Mouse (Mus musculus) cortical plate, adult 2 months (tissue): ENCODE results near the gene Mroh3. TPM values are rescaled to one million over a fixed set of nuclear protein-coding genes. Genes with fewer than 3 reads are reported as not detected.
A peak's percentile ranks its signal among the peaks of the same experiment; 100 is the strongest.

Experiments used
- H3K27ac ChIP-seq: fragments of 200-500 bp; 2 replicates; pipeline ENCODE4 v1.5.1; 2012; ENCODE audit warnings: low read length, control low read depth, inconsistent platforms; ENCODE audit not compliant: insufficient read depth
- H3K4me1 ChIP-seq: fragments of 200-500 bp; 2 replicates; pipeline ENCODE4 v1.6.1; 2011; ENCODE audit warnings: low read length; ENCODE audit not compliant: control insufficient read depth, insufficient read depth
- H3K4me3 ChIP-seq: fragments of 200-500 bp; 2 replicates; pipeline ENCODE4 v1.5.1; 2011; ENCODE audit warnings: mild to moderate bottlenecking, low read length, control low read depth; ENCODE audit not compliant: insufficient read depth
- CTCF ChIP-seq: fragments of 200-500 bp; IDR thresholded peaks from 2 replicates; pipeline ENCODE4 v1.5.1; 2011; ENCODE audit warnings: mild to moderate bottlenecking, control low read depth, low read length; ENCODE audit not compliant: insufficient read depth; ENCODE audit errors: extremely low read depth
- POLR2A ChIP-seq: fragments of 200-500 bp; IDR thresholded peaks from 2 replicates; pipeline ENCODE4 v1.6.1; 2011; ENCODE audit warnings: mild to moderate bottlenecking, low read length, control low read depth; ENCODE audit not compliant: insufficient read depth; ENCODE audit errors: extremely low read depth
- polyA plus RNA-seq: library from polyadenylated mRNA; depleted of rRNA; stranded (reverse); fragments of >200 nt; gene quantifications from 2 replicates; pipeline ENCODE4 v1.2.3, GENCODE M21; 2012

Mroh3 gene
- polyA plus RNA-seq, 1 experiment, result 1.6 TPM

DNA sequence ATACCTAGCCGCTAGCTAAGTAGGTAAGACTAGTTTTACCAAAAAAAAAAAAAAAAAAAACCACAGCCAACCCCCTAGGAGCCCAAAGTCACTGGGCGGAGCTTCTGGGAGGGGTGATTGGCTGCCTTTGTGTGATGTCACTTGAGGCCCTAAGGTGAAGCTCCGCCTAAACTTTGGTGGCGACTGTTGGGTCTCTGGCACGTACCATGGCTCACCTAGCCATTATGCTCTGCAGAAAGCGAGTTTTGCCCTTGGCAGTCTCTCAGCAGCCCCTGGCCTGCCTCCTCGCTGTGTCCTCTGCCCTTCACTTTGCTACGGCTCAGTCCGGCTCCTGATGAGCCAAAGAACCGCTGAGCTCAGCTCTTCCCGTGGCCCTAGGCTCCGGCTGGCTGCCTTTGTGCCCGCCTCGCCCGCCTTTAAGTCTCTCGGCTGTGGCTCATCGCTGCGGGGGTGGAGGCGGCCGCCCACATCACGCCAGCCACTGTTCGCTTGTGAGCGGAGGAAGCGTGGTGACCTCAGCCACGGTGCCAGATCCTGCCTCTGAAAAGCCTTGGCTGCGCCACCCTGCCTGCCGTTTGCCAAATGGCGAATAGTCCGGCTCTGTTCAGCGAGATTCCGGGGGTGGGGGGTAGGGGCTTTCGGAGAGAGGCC lies 72.5 kb downstream of the Mroh3 start:
- peak overlapping the region; percentile 45 for H3K4me3 ChIP-seq
- peak; percentile 58; the same call in 1 of the 2 replicates for TF ChIP-seq POLR2A
- no peak for TF ChIP-seq CTCF
- peak overlapping the region; percentile 98 for H3K27ac ChIP-seq
- H3K4me1 ChIP-seq, result peaks cover 37% of the 10 kb centered on the region

DNA sequence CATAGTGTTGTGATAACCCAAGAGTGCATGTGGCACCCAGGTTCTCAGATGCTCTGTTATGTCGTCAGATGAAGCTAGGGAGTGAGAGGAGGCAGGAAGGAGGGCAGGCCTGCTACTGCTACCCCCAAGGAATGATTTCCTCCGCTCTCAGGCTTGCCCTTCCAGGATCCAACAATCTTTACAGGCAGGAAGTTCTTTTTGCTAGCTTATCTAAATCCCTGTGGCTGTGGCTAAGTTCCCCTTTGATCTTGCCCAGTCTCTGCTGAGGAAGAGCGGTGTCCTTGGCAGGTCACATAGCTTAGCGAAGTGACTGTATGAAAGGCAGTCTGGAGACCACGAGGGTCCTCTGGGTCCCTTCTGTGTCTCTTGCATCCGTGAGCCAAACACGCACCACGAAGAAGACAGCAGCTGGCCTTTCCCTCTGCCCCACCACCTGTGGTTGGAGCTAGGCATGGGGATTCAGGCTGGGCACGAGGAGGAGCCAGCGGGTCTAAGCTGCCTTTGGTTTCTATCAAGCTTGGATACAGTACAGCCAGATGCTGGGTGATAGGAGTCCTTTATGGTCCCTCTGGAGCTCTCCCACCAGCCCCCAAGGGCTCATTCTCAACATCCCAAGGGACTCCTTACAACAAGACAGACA lies 74.3 kb downstream of the Mroh3 start:
- H3K4me1 ChIP-seq, result peaks cover 31% of the 10 kb centered on the region
- 0 out of 2 replicates have a peak overlapping the region, but pooled peaks have one; percentile 30 for H3K27ac ChIP-seq
- H3K4me3 ChIP-seq, result no peak overlapping the region
- TF ChIP-seq POLR2A, result no peak
- TF ChIP-seq CTCF, result no peak

DNA sequence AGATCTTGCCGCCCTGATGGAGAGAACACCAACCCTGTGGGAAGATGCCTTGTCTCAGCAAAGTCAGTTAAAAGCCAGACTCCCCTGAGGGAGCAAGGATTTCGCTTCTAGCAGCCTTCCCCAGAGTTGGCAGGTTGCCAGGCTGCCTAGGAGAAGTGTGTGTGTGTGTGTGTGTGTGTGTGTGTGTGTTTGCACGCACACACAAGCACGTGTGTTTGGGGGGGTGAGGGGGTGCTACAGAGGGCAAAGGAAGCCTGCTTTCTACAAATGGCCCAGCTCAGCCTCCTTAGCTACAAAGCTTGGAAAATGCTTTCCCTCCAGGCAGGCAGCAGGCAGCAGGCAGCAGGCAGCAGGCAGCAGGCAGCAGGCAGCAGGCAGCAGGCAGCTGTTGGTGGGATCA lies 75.1 kb downstream of the Mroh3 start:
- H3K27ac ChIP-seq, result no peak overlapping the region
- no peak overlapping the region for H3K4me3 ChIP-seq
- TF ChIP-seq POLR2A, result 0 out of 2 replicates have a peak, but pooled peaks have one; percentile 13
- TF ChIP-seq CTCF, result no peak
- H3K4me1 ChIP-seq, result peaks cover 28% of the 10 kb centered on the region

DNA sequence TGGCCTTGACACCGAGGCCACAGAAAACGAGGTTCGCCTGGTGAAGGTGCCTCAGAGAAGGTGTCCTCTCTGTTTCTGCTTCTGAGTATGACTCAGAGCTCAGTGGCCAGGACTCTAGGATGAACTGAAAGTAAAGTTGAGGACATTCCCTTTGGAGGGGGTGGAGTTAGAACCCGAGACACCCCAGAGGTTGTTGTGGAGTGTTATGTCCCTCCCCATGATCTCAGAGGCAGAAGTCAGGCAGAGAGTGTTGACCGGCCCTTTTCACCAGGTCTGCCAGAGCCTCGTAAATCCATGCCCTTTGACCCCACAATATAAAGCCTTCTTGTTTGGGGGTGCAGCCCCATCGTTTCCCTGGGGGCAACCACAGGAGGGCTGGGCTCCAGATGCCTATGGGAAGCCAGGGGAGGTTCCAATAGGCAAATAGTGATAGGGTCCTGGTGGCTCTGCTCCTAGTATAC lies 75.5 kb downstream of the Mroh3 start:
- peaks cover 23% of the 10 kb centered on the region for H3K4me1 ChIP-seq
- TF ChIP-seq POLR2A (no peak), CTCF (no peak)
- no peak overlapping the region for H3K4me3 ChIP-seq
- H3K27ac ChIP-seq, result no peak overlapping the region

DNA sequence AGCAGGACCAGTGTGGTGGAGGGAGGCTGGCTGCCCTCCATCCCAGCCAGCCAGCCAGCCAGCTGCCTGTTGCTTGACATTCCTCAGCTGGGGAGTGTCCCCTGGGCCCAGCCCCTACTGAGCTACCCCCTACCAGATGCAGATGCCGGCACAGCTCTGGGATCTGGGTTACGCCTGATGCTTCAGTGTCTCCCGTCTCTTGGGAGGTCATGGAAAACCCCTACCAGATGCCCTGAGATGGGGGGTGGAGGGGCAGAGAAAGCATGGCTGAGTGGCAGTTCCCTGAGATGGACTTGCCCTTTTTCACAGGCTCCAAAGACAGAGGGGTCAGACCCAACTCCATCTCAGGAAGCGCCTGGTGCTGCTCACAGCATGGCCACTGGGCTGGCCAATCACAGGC lies 76.1 kb downstream of the Mroh3 start:
- Histone ChIP-seq H3K4me3 (no peak overlapping the region), H3K27ac (0 out of 2 replicates have a peak overlapping the region, but pooled peaks have one; percentile 4), H3K4me1 (peaks cover 18% of the 10 kb centered on the region)
- no peak for TF ChIP-seq POLR2A
- TF ChIP-seq CTCF, result no peak

DNA sequence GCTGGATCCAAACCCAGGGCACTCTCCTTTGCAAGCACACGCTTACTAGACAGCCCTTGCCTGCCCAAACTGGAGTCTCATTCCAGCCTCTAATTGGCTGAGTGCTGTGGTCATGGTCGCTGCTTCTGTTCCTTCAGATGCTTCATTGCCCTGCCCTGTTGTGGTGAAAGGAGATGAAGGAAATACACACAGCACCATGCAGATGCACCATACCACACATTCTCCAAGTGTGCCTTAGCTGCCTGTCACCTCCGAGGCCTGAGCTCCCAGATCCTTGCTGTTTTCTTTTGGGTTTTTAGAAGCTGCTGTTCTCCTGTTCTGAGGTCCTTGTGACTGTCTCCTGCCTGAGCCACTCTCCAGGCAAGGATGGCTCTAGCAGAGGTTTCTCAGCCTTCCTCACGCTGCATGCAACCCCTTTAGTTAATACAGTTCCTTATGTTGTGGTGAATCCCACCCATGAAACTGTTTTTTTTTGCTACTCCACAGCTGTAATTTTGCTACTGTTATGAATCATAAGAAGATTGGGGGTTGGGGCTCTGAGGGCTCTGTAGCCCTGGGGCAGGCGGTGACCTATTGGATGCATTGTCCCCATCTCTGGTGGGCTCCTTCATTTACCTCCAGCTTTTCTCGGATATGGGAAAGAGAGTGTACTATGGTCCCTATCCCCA lies 76.7 kb downstream of the Mroh3 start:
- TF ChIP-seq POLR2A (no peak), CTCF (no peak)
- H3K4me3 ChIP-seq, result peak overlapping the region; percentile 1; the same call in 1 of the 2 replicates
- H3K4me1 ChIP-seq, result peaks cover 16% of the 10 kb centered on the region
- H3K27ac ChIP-seq, result no peak overlapping the region

DNA sequence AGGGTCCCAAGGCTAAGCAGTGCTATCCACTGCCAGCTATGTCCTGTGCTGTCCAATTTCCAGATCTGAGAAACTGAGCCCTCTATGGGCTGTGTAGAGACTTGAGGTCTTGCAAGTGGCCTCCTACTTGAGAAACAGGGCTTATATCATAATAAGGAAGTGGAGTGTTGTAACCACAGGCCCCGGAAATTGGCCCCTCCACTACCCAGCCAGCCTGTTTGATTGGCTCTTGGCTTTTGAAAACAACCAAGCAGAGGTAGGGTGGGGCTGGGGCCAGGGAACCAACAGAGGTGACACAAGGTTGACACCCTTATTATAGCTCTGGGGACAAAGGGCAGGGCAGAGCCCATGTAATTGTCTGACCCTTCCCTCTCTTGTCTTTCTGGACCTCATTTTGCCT lies 77.6 kb downstream of the Mroh3 start:
- peak overlapping the region; percentile 20; the same call in 1 of the 2 replicates for H3K27ac ChIP-seq
- no peak for TF ChIP-seq CTCF
- TF ChIP-seq POLR2A, result no peak

DNA sequence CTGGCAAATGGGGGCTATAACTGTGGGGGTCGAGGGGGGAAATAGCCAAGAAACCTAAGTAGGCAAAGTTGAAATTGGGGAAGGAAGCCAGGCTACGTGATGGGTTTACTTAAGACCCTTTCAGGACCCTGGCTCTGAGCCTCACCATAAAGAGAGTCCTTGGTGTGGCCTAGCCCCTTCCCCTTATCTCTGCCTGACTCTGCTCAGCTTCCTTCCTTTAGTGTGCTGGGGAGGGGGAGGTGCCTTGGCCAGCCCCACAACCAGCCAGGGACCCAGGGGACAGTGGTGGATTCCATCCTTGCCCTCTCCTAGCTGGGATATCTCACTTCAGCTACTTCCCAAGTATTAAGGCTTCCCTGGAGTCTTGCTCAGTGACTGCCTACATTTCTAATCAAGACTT lies 78.1 kb downstream of the Mroh3 start:
- peaks cover 17% of the 10 kb centered on the region for H3K4me1 ChIP-seq
- TF ChIP-seq POLR2A (no peak), CTCF (no peak)
- no peak overlapping the region for H3K4me3 ChIP-seq
- H3K27ac ChIP-seq, result peak overlapping the region; percentile 20; the same call in 1 of the 2 replicates

More for the DNA sequence above, 77.6 kb downstream of the Mroh3 start:
- Histone ChIP-seq H3K4me3 (no peak overlapping the region), H3K4me1 (peaks cover 17% of the 10 kb centered on the region)

DNA sequence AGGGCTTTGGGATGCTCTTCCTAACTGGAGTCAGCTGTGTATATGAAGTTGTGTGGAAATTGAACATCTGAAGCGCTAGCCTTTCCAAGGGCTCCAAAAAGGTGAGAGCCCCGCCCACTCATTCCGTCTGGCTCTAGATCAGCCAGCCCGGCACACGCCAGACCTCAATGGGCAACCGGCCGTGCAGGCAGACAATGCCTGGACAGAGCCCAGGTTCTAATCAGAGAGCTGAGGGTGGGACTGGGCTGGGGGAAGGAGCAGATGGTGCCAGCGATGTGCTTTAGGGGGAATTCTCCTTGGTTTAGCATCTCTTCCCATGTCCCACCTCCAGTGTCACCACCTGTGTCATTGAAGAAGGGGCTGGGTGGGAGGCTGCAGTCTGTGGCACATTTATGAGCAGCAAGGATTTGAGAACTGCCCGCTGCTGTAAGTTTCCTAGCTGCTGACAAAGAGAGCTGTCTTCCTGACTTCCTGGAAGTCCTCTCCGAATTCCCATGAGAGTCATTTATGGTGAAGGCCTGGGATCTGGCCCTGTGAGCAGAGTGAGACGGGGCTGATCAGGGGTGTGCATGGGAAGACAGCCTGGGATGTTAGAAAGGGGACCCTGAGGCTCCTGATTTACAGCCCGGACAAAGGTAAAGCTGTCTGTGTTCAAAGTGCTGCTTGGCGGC lies 78.9 kb downstream of the Mroh3 start:
- H3K4me3 ChIP-seq, result peak overlapping the region; percentile 58
- peak overlapping the region; percentile 93 for H3K27ac ChIP-seq
- peaks cover 21% of the 10 kb centered on the region for H3K4me1 ChIP-seq
- TF ChIP-seq POLR2A (no peak), CTCF (no peak)
